15 mouse cellular contexts compared by ENCODE assay signal in the genomic region with DNA sequence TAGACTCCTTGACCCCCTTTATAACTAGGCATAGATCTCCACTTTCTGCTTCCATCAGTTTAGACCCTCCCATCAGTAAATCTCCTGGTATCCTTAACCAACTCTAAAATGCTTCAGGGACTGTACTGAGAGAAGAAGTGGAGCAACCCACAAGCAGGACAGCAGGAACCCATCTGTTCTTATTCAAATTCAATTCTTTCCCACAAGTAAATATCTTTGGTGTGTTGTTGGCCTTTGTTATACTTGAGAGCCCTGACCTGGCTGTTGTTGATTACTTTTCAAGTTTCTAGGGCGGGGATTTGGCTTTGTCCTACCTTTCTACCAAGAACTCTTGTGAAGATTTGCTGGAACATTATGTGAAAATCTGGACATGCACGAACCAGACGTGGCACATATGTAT.
"Had no signal": no experiment of that assay in that cellular context is flagged by ENCODE, and none has a peak within 500 bp of the region (broad histone marks: within the 10 kb centered on the region; RNA-seq: fewer than 3 reads in every experiment).

No protein-coding gene starts in this region.

- ATAC-seq: hindbrain, postnatal 0 days; intestine, embryonic 16.5 days; liver, postnatal 0 days had no signal

- DNase-seq: gastrocnemius, postnatal 14 days; gastrocnemius, postnatal 36 days; heart, adult 2 months; heart, postnatal 14 days; heart, postnatal 36 days; kidney, adult 11 months; kidney, adult 2 months; kidney, adult 9 months; kidney, postnatal 14 days; kidney, postnatal 36 days; left cerebral cortex, postnatal 4 days; liver, embryonic 13.5 days; liver, postnatal 0 days had no signal
